Mouse (Mus musculus) MEL (cell line): ENCODE measurements around the gene Tlr6. TPM values are rescaled to one million over a fixed set of nuclear protein-coding genes. Genes with fewer than 3 reads are reported as not detected.
A peak's percentile ranks its signal among the peaks of the same experiment; 100 is the strongest.

ENCODE experiments used
- DNase-seq: peaks from one replicate; pipeline ENCODE4 v3.0.0; 2011; ENCODE audit warnings: low read depth, low spot score
- H3K27ac ChIP-seq: 2 replicates; pipeline ENCODE4 v1.5.1; 2012; ENCODE audit warnings: low read depth, mild to moderate bottlenecking, control low read depth, low read length, moderate library complexity; ENCODE audit not compliant: control insufficient read depth
- H3K27me3 ChIP-seq, 2 experiments: fragments of 150-350 bp in 1 of 2; sonication (generic) in 1 of 2; 2 replicates each; pipeline ENCODE4 v1.6.1; 2012; ENCODE audit warnings: low read length in 2 of 2, mild to moderate bottlenecking in 2 of 2, improper control_type of control experiment in 1 of 2, moderate library complexity in 1 of 2; ENCODE audit not compliant: insufficient read depth in 2 of 2, control insufficient read depth in 1 of 2
- H3K36me3 ChIP-seq, 2 experiments: 2 replicates each; pipeline ENCODE4 v1.6.1; 2012 to 2014; ENCODE audit warnings: low read length in 2 of 2, improper control_type of control experiment in 1 of 2, inconsistent platforms in 1 of 2, mild to moderate bottlenecking in 1 of 2; ENCODE audit not compliant: insufficient read depth in 2 of 2, control insufficient read depth in 1 of 2
- H3K4me1 ChIP-seq, 2 experiments: fragments of 150-350 bp in 1 of 2; sonication (generic) in 1 of 2; 2 replicates each; pipeline ENCODE4 v1.6.1; 2012; ENCODE audit warnings: low read length in 2 of 2, improper control_type of control experiment in 1 of 2, mild to moderate bottlenecking in 1 of 2; ENCODE audit not compliant: insufficient read depth in 2 of 2, control insufficient read depth in 1 of 2
- H3K4me3 ChIP-seq, 2 experiments: fragments of 150-350 bp in 1 of 2; sonication (generic) in 1 of 2; 2 replicates each; pipeline ENCODE4 v1.5.1; 2012; ENCODE audit warnings: low read depth in 2 of 2, low read length in 2 of 2, mild to moderate bottlenecking in 2 of 2, moderate library complexity in 2 of 2, control low read depth in 1 of 2, improper control_type of control experiment in 1 of 2; ENCODE audit not compliant: control insufficient read depth in 1 of 2, insufficient read depth in 1 of 2
- H3K79me2 ChIP-seq: 2 replicates; pipeline ENCODE4 v1.6.1; 2012; ENCODE audit warnings: mild to moderate bottlenecking, low read length, moderate library complexity; ENCODE audit not compliant: control insufficient read depth, poor library complexity, insufficient read depth
- H3K9ac ChIP-seq: 2 replicates; pipeline ENCODE4 v1.6.1; 2012; ENCODE audit warnings: low read depth, mild to moderate bottlenecking, control low read depth, low read length, moderate library complexity; ENCODE audit not compliant: control insufficient read depth, poor library complexity, severe bottlenecking
- H3K9me3 ChIP-seq: fragments of 150-350 bp; sonication (generic); replicated peaks from 2 replicates; pipeline ENCODE4 v1.6.1; 2012; ENCODE audit warnings: mild to moderate bottlenecking, low read length, improper control_type of control experiment, moderate library complexity; ENCODE audit not compliant: insufficient read depth
- BHLHE40 ChIP-seq: IDR thresholded peaks from 2 replicates; pipeline ENCODE4 v1.6.1; 2012; ENCODE audit warnings: low read depth, mild to moderate bottlenecking, inconsistent platforms, low read length, improper control_type of control experiment, borderline replicate concordance
- CHD2 ChIP-seq: IDR thresholded peaks from 2 replicates; pipeline ENCODE4 v1.6.1; 2011; ENCODE audit warnings: low read length, improper control_type of control experiment
- CTCF ChIP-seq, 3 experiments: IDR thresholded peaks in 2 of 3; conservative IDR thresholded peaks in 1 of 3; 2 replicates each; pipeline ENCODE4 v1.5.1; 2011 to 2012; ENCODE audit warnings: low read length in 3 of 3, low read depth in 2 of 3, mild to moderate bottlenecking in 2 of 3, improper control_type of control experiment in 1 of 3, inconsistent platforms in 1 of 3, mixed read lengths in 1 of 3, moderate library complexity in 1 of 3; ENCODE audit not compliant: control insufficient read depth in 1 of 3, insufficient read depth in 1 of 3, poor library complexity in 1 of 3, severe bottlenecking in 1 of 3
- ETS1 ChIP-seq: IDR thresholded peaks from 2 replicates; pipeline ENCODE4 v1.6.1; 2012; ENCODE audit warnings: low read depth, mild to moderate bottlenecking, inconsistent platforms, low read length, improper control_type of control experiment, moderate library complexity
- GABPA ChIP-seq: IDR thresholded peaks from 2 replicates; pipeline ENCODE4 v1.6.1; 2012; ENCODE audit warnings: low read depth, mild to moderate bottlenecking, inconsistent platforms, low read length, improper control_type of control experiment, moderate library complexity
- JUND ChIP-seq: IDR thresholded peaks from 2 replicates; pipeline ENCODE4 v1.6.1; 2011; ENCODE audit warnings: low read depth, mild to moderate bottlenecking, improper control_type of control experiment, low read length
- KAT2A ChIP-seq: conservative IDR thresholded peaks from 2 replicates; pipeline ENCODE4 v1.6.1; 2012; ENCODE audit warnings: low read depth, low read length, improper control_type of control experiment, inconsistent platforms
- MAX ChIP-seq: IDR thresholded peaks from 2 replicates; pipeline ENCODE4 v1.6.1; 2011; ENCODE audit warnings: low read length, improper control_type of control experiment
- MAZ ChIP-seq: IDR thresholded peaks from 2 replicates; pipeline ENCODE4 v1.6.1; 2012; ENCODE audit warnings: low read depth, mild to moderate bottlenecking, inconsistent platforms, low read length, improper control_type of control experiment
- MXI1 ChIP-seq: IDR thresholded peaks from 2 replicates; pipeline ENCODE4 v1.6.1; 2011; ENCODE audit warnings: mild to moderate bottlenecking, low read depth, low read length, improper control_type of control experiment
- MYB ChIP-seq: IDR thresholded peaks from 2 replicates; pipeline ENCODE4 v1.6.1; 2011; ENCODE audit warnings: mild to moderate bottlenecking, low read depth, low read length, improper control_type of control experiment
- MYC ChIP-seq: IDR thresholded peaks from 2 replicates; pipeline ENCODE4 v1.6.1; 2011; ENCODE audit warnings: low read depth, mild to moderate bottlenecking, low read length, improper control_type of control experiment, moderate library complexity
- NRF1 ChIP-seq: IDR thresholded peaks from 2 replicates; pipeline ENCODE4 v1.6.1; 2014; ENCODE audit warnings: low read depth, mild to moderate bottlenecking, inconsistent platforms, low read length, improper control_type of control experiment, moderate library complexity; ENCODE audit not compliant: poor library complexity, insufficient read depth, severe bottlenecking
- POLR2A ChIP-seq, 2 experiments: IDR thresholded peaks; 2 replicates each; pipeline ENCODE4 v1.6.1; 2011 to 2012; ENCODE audit warnings: low read length in 2 of 2, mild to moderate bottlenecking in 2 of 2, control low read depth in 1 of 2, improper control_type of control experiment in 1 of 2, low read depth in 1 of 2, moderate library complexity in 1 of 2; ENCODE audit not compliant: control insufficient read depth in 1 of 2, insufficient read depth in 1 of 2, poor library complexity in 1 of 2
- RAD21 ChIP-seq: IDR thresholded peaks from 2 replicates; pipeline ENCODE4 v1.6.1; 2011; ENCODE audit warnings: mild to moderate bottlenecking, low read depth, low read length, improper control_type of control experiment
- RCOR1 ChIP-seq: IDR thresholded peaks from 2 replicates; pipeline ENCODE4 v1.6.1; 2012; ENCODE audit warnings: low read depth, mild to moderate bottlenecking, inconsistent platforms, low read length, improper control_type of control experiment
- SMC3 ChIP-seq: IDR thresholded peaks from 2 replicates; pipeline ENCODE4 v1.6.1; 2011; ENCODE audit warnings: low read depth, low read length, improper control_type of control experiment
- TBP ChIP-seq: IDR thresholded peaks from 2 replicates; pipeline ENCODE4 v1.8.0; 2011; ENCODE audit warnings: low read depth, low read length, improper control_type of control experiment
- USF1 ChIP-seq: IDR thresholded peaks from 2 replicates; pipeline ENCODE4 v1.6.1; 2014; ENCODE audit warnings: low read depth, mild to moderate bottlenecking, inconsistent platforms, low read length, improper control_type of control experiment, moderate library complexity
- ZC3H11A ChIP-seq: IDR thresholded peaks from 2 replicates; pipeline ENCODE4 v1.6.1; 2012; ENCODE audit warnings: low read depth, mild to moderate bottlenecking, inconsistent platforms, low read length, improper control_type of control experiment
- ZMIZ1 ChIP-seq: IDR thresholded peaks from 2 replicates; pipeline ENCODE4 v1.6.1; 2012; ENCODE audit warnings: low read depth, mild to moderate bottlenecking, inconsistent platforms, low read length, improper control_type of control experiment, moderate library complexity
- ZNF384 ChIP-seq: IDR thresholded peaks from 2 replicates; pipeline ENCODE4 v1.6.1; 2012; ENCODE audit warnings: low read depth, mild to moderate bottlenecking, inconsistent platforms, low read length, improper control_type of control experiment
- polyA plus RNA-seq, 2 experiments: library from polyadenylated mRNA; stranded (reverse) in 1 of 2; unstranded in 1 of 2; fragments of >175 nt in 1 of 2; fragments of >200 nt in 1 of 2; gene quantifications; 2 replicates each; pipeline versions ENCODE4 v1.2.1 to v1.2.4; 2012; ENCODE audit warnings: low replicate concordance in 2 of 2, low read depth in 1 of 2; ENCODE audit not compliant: insufficient read length in 2 of 2, insufficient read depth in 1 of 2, missing spikeins in 1 of 2
- total RNA-seq: library from RNA; depleted of rRNA; stranded (reverse); fragments of 300-350 nt; gene quantifications from 2 replicates; pipeline ENCODE4 v1.2.3, GENCODE M21; 2012; rRNA removed

Gene Tlr6
- total RNA-seq (0.13 and 0.19 TPM in 2 replicates), polyA plus RNA-seq (under 1 TPM in 1 of 2 experiments, not detected in 1; 0.36 TPM)

GRCm38 (mm10) chr5:64959843-64960230 is at the start of gene Tlr6:
TSS of gene Tlr6 (minus strand) at chr5:64960097.
- DNase-seq = peak; percentile 92
- Histone ChIP-seq H3K9me3 (no peaks in the 10 kb centered on the region), H3K79me2 (no peaks in the 10 kb centered on the region), H3K4me3 (peak within 1 kb of the TSS; percentile 56 to 73), H3K9ac (peak within 1 kb of the TSS; percentile 47), H3K36me3 (peaks cover 0 to 3% of the 10 kb centered on the region in 2 experiments; a peak in 1 of 4 replicates), H3K27me3 (peaks cover 0 to 7% of the 10 kb centered on the region in 2 experiments), H3K4me1 (peaks cover 0 to 6% of the 10 kb centered on the region in 2 experiments; a peak in 1 of 4 replicates), H3K27ac (no peak within 1 kb of the TSS)
- TF ChIP-seq SMC3 (peak; percentile 60), ZC3H11A (peak; percentile 59), POLR2A (IDR thresholded peaks at IDR 0.05; ENCODE audit: control insufficient read depth in 1 of 2, insufficient read depth in 1 of 2, low read depth in 1 of 2, low read length in 2 of 2, poor library complexity in 1 of 2) (no peak), CTCF (IDR thresholded peaks at IDR 0.05 in 2 of 3, conservative IDR thresholded peaks at IDR 0.05 in 1 of 3; ENCODE audit: control insufficient read depth in 1 of 3, insufficient read depth in 1 of 3, low read depth in 2 of 3, low read length in 3 of 3, poor library complexity in 1 of 3, severe bottlenecking in 1 of 3) (peak; percentile 71 to 90 (median 84)), RAD21 (peak; percentile 74), USF1 (no peak), ETS1 (peak; percentile 18; the same call in 1 of the 2 replicates), MAZ (no peak), TBP (0 out of 2 replicates have a peak, but pooled peaks have one; percentile 43), ZNF384 (peak; percentile 83), MXI1 (no peak)

DNA sequence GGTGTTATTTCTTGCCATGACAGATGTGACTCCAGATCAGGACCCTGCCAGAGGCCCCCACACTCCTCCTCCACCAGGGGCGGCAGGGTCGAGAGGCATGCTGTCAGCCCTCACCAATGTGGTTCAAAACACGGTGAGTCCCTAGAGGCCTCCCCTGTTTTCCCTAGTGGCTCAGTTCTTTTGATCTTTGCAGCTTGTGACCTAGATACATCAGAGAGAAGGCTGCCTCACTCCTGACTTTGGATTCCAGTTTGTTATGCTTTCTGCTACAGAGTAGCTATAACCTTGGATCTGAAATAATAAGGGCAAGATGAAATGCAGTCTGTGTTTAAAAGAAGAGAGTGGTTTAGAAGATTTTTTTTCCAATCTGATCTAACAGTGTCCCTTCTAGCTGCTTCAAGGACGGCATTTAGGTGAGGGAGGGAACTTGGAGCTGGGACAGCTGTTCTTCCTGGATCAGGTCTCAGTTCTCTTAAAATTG is 46.2 kb upstream of the Tlr6 start:
- peaks cover 0 to 1% of the 10 kb centered on the region in 2 experiments; a peak in 2 of 4 replicates for H3K27me3 ChIP-seq
- DNase-seq = no peak
- no peak for TF ChIP-seq CTCF (IDR thresholded peaks at IDR 0.05 in 2 of 3, conservative IDR thresholded peaks at IDR 0.05 in 1 of 3; ENCODE audit: control insufficient read depth in 1 of 3, insufficient read depth in 1 of 3, low read depth in 2 of 3, low read length in 3 of 3, poor library complexity in 1 of 3, severe bottlenecking in 1 of 3)
- no peak for TF ChIP-seq GABPA
- no peak for TF ChIP-seq CHD2
- no peak for TF ChIP-seq SMC3
- TF ChIP-seq KAT2A = no peak
- TF ChIP-seq JUND = no peak
- TF ChIP-seq RCOR1 = no peak
- no peak for TF ChIP-seq MYC
- TF ChIP-seq MYB = no peak
- no peak for TF ChIP-seq NRF1
- TF ChIP-seq MXI1 = no peak
- no peak for TF ChIP-seq ZNF384
- no peak for TF ChIP-seq BHLHE40
- TF ChIP-seq MAZ = no peak
- no peak for TF ChIP-seq MAX
- TF ChIP-seq ZMIZ1 = no peak
- no peaks in the 10 kb centered on the region for H3K9me3 ChIP-seq
- H3K4me3 ChIP-seq = no peak overlapping the region
- H3K9ac ChIP-seq = no peak overlapping the region
- H3K79me2 ChIP-seq = no peaks in the 10 kb centered on the region
- no peaks in the 10 kb centered on the region for H3K36me3 ChIP-seq
- H3K27ac ChIP-seq = no peak overlapping the region
- H3K4me1 ChIP-seq = no peaks in the 10 kb centered on the region
